Mouse (Mus musculus): ENCODE results near the gene Hsf2bp. TPM values are rescaled to one million over a fixed set of nuclear protein-coding genes. Genes with fewer than 3 reads are reported as not detected.

Hsf2bp gene
- polyA plus RNA-seq, 1 experiment from 2014 or later: 0.56 TPM

- H3K9me3 ChIP-seq: no peaks in the 10 kb centered on the region
- H3K4me2 ChIP-seq: no peak overlapping the region
- no peaks in the 10 kb centered on the region for H3K27me3 ChIP-seq
- H3K27ac ChIP-seq: no peak overlapping the region
- 91% methylated on average over 2 of the region's 2 CpGs for WGBS
- no peaks in the 10 kb centered on the region for H3K4me1 ChIP-seq
- no peak for ATAC-seq (ENCODE audit: insufficient number of reproducible peaks, insufficient read depth, low FRiP score, low TSS enrichment, low read depth)
- H3K9ac ChIP-seq: no peak overlapping the region
- peaks cover 98% of the 10 kb centered on the region for H3K36me3 ChIP-seq
- no peak overlapping the region for H3K4me3 ChIP-seq
Measured at GRCm38 (mm10) chr17:32057843-32058242, 21.7 kb upstream of the Hsf2bp start.

DNA sequence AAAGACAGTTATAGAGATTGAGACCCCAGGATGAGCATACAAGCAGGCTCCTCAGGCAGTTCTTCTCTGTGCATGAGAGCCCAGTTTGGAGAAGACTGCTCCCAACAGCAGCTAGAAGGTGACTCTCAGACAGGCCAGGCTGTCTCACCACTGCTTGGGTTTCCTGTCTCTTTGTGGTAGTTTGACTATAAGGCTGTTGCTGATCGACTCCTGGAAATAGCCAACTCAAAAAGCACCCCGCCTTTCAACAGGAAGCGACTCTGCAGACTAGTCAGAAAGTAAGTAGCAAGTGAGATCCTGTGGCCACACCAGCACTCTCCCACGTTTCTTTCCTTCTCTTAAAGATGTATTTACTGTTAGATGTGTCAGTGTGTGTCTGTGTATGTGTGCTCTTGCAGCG lies 17.5 kb upstream of the Hsf2bp start:
- Histone ChIP-seq H3K4me1 (no peaks in the 10 kb centered on the region), H3K9ac (no peak overlapping the region), H3K4me3 (no peak overlapping the region), H3K27ac (no peak overlapping the region), H3K4me2 (no peak overlapping the region), H3K36me3 (peaks cover 99% of the 10 kb centered on the region), H3K9me3 (no peaks in the 10 kb centered on the region), H3K27me3 (no peaks in the 10 kb centered on the region)
- no peak for ATAC-seq (ENCODE audit: insufficient number of reproducible peaks, insufficient read depth, low FRiP score, low TSS enrichment, low read depth)
- WGBS: 89% methylated on average over 5 of the region's 5 CpGs

DNA sequence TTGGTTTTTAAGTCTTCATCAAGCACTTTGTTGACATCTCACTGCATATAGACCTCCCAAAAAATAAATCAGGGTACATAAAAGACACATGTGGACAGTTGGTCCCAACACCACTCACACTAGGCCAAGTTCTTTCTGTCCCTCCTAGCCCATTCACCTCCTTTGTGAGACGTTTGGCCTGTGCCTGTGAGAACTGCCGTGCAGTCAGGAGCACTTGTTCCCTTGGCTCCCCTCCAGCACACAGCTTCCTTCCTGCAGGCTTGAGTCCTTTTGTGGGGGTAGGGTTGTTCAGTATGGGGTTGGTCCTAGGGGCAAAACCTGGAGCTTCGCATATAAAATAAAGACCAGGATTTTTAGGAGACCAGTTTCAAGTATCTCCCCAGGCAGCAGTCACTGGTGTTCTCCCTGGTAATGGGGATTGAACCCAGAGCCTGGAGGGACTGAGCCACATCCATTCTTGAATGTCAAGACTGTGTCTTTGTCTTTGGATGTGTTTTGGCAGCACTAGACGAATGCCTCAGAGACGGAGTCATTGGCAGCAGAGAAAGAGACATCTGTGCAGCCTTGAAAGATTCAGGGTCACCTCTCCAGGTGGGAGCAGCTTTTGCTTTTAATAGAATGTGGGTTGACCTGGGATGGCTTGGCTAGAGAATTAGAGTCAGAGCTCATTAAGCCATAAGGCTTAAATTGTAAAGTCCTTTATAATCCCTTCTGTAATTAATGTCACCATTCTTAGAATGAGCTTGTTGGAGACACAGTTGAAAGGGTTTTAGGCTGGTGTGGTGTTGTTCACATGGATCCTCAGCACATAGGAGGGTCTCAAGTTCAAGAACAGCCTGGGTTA lies 16.3 kb upstream of the Hsf2bp start:
- Histone ChIP-seq H3K27me3 (no peaks in the 10 kb centered on the region), H3K4me3 (no peak overlapping the region), H3K9me3 (no peaks in the 10 kb centered on the region), H3K4me1 (no peaks in the 10 kb centered on the region), H3K27ac (no peak overlapping the region), H3K4me2 (no peak overlapping the region), H3K36me3 (peaks cover 99% of the 10 kb centered on the region), H3K9ac (no peak overlapping the region)
- ATAC-seq (ENCODE audit: insufficient number of reproducible peaks, insufficient read depth, low FRiP score, low TSS enrichment, low read depth): no peak
- 83% methylated on average over 5 of the region's 5 CpGs for WGBS

GRCm38 (mm10) chr17:32050609-32051008 lies 14.5 kb upstream of the Hsf2bp start:
- no peak for ATAC-seq (ENCODE audit: insufficient number of reproducible peaks, insufficient read depth, low FRiP score, low TSS enrichment, low read depth)
- Histone ChIP-seq H3K4me3 (no peak overlapping the region), H3K4me2 (no peak overlapping the region), H3K27ac (no peak overlapping the region), H3K9me3 (no peaks in the 10 kb centered on the region), H3K4me1 (no peaks in the 10 kb centered on the region), H3K27me3 (no peaks in the 10 kb centered on the region), H3K36me3 (peaks cover 97% of the 10 kb centered on the region), H3K9ac (no peak overlapping the region)
- WGBS: 88% methylated on average over 6 of the region's 6 CpGs

DNA sequence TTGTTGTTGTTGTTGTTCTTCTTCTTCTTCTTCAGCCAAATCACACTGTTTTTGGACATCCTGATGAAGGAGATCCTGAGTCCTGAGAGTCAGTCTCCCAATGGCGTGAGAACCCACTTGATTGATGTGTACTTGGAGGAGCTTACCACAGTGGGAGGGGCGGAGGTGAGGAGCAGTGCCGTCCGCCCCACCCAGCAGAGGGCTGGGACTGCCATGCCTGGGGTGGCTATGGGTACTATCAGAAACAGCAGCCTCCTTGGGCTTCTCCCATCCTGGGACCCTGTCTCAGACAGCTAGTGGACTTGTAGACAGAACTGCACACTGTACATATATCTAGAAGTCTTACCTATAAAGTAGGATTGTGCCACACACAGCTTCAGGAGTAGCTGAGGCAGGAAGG lies 13.8 kb upstream of the Hsf2bp start:
- Histone ChIP-seq H3K4me3 (no peak overlapping the region), H3K27me3 (no peaks in the 10 kb centered on the region), H3K36me3 (peaks cover 90% of the 10 kb centered on the region), H3K9me3 (no peaks in the 10 kb centered on the region), H3K9ac (no peak overlapping the region), H3K4me2 (no peak overlapping the region), H3K27ac (no peak overlapping the region), H3K4me1 (no peaks in the 10 kb centered on the region)
- 87% methylated on average over 4 of the region's 4 CpGs for WGBS
- ATAC-seq (ENCODE audit: insufficient number of reproducible peaks, insufficient read depth, low FRiP score, low TSS enrichment, low read depth): no peak

GRCm38 (mm10) chr17:32048351-32048750 lies 12.2 kb upstream of the Hsf2bp start:
- H3K4me3 ChIP-seq: no peak overlapping the region
- H3K4me1 ChIP-seq: no peaks in the 10 kb centered on the region
- H3K9ac ChIP-seq: no peak overlapping the region
- H3K36me3 ChIP-seq: peaks cover 75% of the 10 kb centered on the region
- H3K27ac ChIP-seq: no peak overlapping the region
- 90% methylated on average over 5 of the region's 5 CpGs for WGBS
- H3K4me2 ChIP-seq: no peak overlapping the region
- ATAC-seq (ENCODE audit: insufficient number of reproducible peaks, insufficient read depth, low FRiP score, low TSS enrichment, low read depth): no peak
- no peaks in the 10 kb centered on the region for H3K27me3 ChIP-seq
- no peaks in the 10 kb centered on the region for H3K9me3 ChIP-seq

DNA sequence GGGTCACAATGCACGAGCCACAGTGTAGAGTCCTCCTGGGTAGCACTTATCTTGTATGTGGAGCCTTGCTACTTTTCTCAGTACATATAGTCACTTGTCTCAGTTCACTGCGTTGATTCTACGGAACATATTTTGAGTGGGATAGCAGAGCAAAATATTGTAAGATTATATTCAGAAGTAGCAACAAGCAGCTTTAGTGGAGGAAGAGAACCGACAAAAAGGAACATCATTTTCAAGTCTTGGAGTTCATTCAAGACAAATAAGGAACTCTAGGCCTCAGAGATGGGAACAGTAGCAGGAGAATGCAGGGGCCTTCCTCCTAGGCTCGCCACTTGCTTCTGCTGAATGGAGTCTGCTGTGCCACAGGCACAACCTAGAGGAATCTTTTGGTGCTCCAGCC lies 10.4 kb upstream of the Hsf2bp start:
- H3K27me3 ChIP-seq: no peaks in the 10 kb centered on the region
- H3K4me2 ChIP-seq: no peak overlapping the region
- H3K4me3 ChIP-seq: no peak overlapping the region
- H3K9ac ChIP-seq: no peak overlapping the region
- H3K36me3 ChIP-seq: peaks cover 57% of the 10 kb centered on the region
- ATAC-seq (ENCODE audit: insufficient number of reproducible peaks, insufficient read depth, low FRiP score, low TSS enrichment, low read depth): no peak
- WGBS: 89% methylated on average over 5 of the region's 5 CpGs
- no peaks in the 10 kb centered on the region for H3K9me3 ChIP-seq
- H3K4me1 ChIP-seq: no peaks in the 10 kb centered on the region
- H3K27ac ChIP-seq: no peak overlapping the region

GRCm38 (mm10) chr17:32040263-32040662 lies 4.1 kb upstream of the Hsf2bp start:
- peaks cover 29% of the 10 kb centered on the region for H3K4me1 ChIP-seq
- no peak overlapping the region for H3K27ac ChIP-seq
- H3K4me2 ChIP-seq: no peak overlapping the region
- H3K27me3 ChIP-seq: no peaks in the 10 kb centered on the region
- no peak for ATAC-seq (ENCODE audit: insufficient number of reproducible peaks, insufficient read depth, low FRiP score, low TSS enrichment, low read depth)
- H3K9me3 ChIP-seq: no peaks in the 10 kb centered on the region
- 0 out of 2 replicates have a peak, but pooled peaks cover 2% of the 10 kb centered on the region for H3K36me3 ChIP-seq
- no peak overlapping the region for H3K4me3 ChIP-seq
- no peak overlapping the region for H3K9ac ChIP-seq
- WGBS: 84% methylated on average over 10 of the region's 10 CpGs

DNA sequence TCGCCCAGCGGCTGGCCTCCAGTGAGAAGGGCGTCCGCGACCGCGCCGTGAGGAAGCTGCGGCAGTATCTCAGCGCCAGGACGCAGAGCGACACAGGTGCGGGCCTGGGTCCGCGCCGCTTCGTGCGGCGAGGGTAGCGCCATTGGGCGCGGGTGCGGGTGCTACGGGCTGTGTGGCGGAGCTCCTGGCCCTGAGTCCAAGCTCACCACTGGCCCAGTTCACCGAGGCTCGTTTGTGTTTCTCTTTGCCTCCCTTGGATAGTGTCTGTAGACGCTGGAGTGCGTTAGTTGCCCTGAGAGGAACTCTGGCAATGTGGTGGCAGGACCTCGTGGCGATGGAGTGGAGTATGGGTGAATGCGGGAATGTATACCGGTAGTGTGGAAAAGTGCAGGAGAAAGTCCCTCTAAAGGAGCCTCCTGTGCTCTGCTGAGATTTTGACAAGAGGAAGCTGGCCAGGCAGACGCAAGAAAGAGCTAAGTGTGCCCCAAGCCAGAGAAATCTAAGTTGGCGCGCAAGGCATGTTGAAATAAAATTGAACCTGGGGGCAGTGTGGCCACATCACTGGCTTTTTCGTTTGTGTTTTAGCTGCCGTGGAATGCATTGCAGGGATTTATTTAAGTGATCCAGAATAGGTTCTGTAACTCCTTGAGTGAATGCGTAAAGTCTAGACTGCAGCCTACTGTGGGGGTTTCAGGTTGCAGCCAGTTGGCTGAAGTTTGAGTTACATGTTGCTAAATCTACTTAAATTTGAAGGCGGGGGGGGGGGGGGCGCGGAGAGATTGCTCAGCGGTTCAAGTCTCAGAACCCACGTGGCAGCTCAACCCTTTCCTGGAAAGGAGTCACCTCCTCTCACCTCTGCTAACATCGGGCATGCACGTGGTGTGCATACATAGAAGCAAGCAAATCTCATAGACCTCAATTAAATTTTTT lies 625 bp upstream of the Hsf2bp start:
- Histone ChIP-seq H3K9ac (peak overlapping the region; percentile 90), H3K4me1 (peaks cover 29% of the 10 kb centered on the region), H3K9me3 (no peaks in the 10 kb centered on the region), H3K27ac (peak overlapping the region; percentile 91), H3K4me2 (peak overlapping the region; percentile 94), H3K4me3 (peak overlapping the region; percentile 81), H3K36me3 (0 out of 2 replicates have a peak, but pooled peaks cover 2% of the 10 kb centered on the region), H3K27me3 (no peaks in the 10 kb centered on the region)
- peak; percentile 38 for ATAC-seq (ENCODE audit: insufficient number of reproducible peaks, insufficient read depth, low FRiP score, low TSS enrichment, low read depth)
- under 1% methylated on average over 46 of the region's 46 CpGs for WGBS

DNA sequence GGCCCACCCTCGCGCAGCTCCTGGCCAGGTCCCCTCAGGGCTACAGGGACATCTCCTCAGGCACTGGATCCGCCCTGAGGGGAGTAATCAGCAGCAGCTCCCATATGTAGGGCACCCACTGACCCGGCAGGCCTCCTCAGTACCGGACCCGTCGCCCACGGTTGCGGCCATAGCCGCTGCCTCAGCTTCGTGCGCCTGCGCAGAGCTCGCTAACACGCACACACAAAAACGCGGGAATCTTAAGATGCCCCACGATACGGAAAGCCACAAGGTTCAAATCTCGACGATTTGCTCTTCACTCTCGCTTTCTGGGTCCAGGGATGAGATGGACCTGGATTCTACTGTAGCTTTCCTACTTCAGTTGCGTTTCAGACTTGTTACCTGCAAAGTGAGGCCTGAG lies 1.8 kb downstream of the Hsf2bp start:
- no peak overlapping the region for H3K4me2 ChIP-seq
- no peak overlapping the region for H3K9ac ChIP-seq
- no peak for ATAC-seq (ENCODE audit: insufficient number of reproducible peaks, insufficient read depth, low FRiP score, low TSS enrichment, low read depth)
- H3K27me3 ChIP-seq: no peaks in the 10 kb centered on the region
- no peaks in the 10 kb centered on the region for H3K36me3 ChIP-seq
- H3K4me3 ChIP-seq: no peak overlapping the region
- peaks cover 29% of the 10 kb centered on the region for H3K4me1 ChIP-seq
- 86% methylated on average over 23 of the region's 23 CpGs for WGBS
- H3K9me3 ChIP-seq: no peaks in the 10 kb centered on the region
- no peak overlapping the region for H3K27ac ChIP-seq

DNA sequence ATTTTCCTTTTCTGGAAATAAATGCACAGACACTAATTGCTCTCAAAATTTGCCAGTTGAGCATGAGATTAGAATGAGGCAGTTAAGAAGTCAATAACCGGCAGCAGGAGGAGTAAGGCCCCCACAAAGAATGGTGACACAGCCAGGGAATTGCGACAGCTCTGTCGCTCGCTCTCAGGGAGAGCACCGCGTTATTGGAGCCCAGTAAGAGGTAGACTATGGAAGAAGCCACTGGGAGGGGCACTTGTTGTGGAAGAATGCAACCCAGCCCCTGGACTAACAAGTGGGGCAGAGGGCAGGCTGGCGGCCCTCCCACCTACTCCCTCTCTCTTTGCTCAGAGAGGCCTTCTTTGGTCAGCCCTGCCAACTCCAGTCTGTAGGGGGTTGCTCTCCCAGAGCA lies 4.5 kb downstream of the Hsf2bp start:
- peaks cover 6% of the 10 kb centered on the region for H3K4me1 ChIP-seq
- 52% methylated on average over 7 of the region's 7 CpGs for WGBS
- ATAC-seq (ENCODE audit: insufficient number of reproducible peaks, insufficient read depth, low FRiP score, low TSS enrichment, low read depth): no peak

More for the DNA sequence above, 4.5 kb downstream of the Hsf2bp start:
- H3K4me2 ChIP-seq: no peak overlapping the region
- H3K9ac ChIP-seq: no peak overlapping the region
- no peaks in the 10 kb centered on the region for H3K9me3 ChIP-seq
- no peaks in the 10 kb centered on the region for H3K27me3 ChIP-seq
- H3K27ac ChIP-seq: no peak overlapping the region
- no peak overlapping the region for H3K4me3 ChIP-seq
- no peaks in the 10 kb centered on the region for H3K36me3 ChIP-seq

Measured in embryonic facial prominence, embryonic 13.5 days (tissue).